Mouse (Mus musculus): Measurements from ENCODE around the gene Rom1. TPM values are rescaled to one million over a fixed set of nuclear protein-coding genes. Genes with fewer than 3 reads are reported as not detected.

Rom1 gene
- polyA plus RNA-seq, 1 experiment from 2014 or later = 1.0 TPM

- ATAC-seq (ENCODE audit: low FRiP score) (no peak), DNase-seq (ENCODE audit: low spot score) (no peak)
- WGBS = 80% methylated on average over 15 of the region's 15 CpGs
- Histone ChIP-seq H3K4me2 (replicated peaks; ENCODE audit: low read depth, low read length) (no peak overlapping the region; the same call in 1 of the 2 replicates), H3K27me3 (ENCODE audit: control insufficient read depth, insufficient read depth, low read length) (no peaks in the 10 kb centered on the region), H3K27ac (ENCODE audit: low read depth, low read length) (peak overlapping the region; percentile 98; the same call in 1 of the 2 replicates), H3K4me3 (ENCODE audit: low read depth, low read length) (peak overlapping the region; percentile 97), H3K9me3 (ENCODE audit: control insufficient read depth, low read length) (no peaks in the 10 kb centered on the region), H3K36me3 (ENCODE audit: control insufficient read depth, insufficient read depth, low read length) (no peaks in the 10 kb centered on the region), H3K9ac (ENCODE audit: low read depth, low read length) (no peak overlapping the region), H3K4me1 (replicated peaks; ENCODE audit: control insufficient read depth, insufficient read depth, low read length) (peaks cover 13% of the 10 kb centered on the region)
These were observed 11.5 kb upstream of the Rom1 start for GRCm38 (mm10) chr19:8940526-8941133.

DNA sequence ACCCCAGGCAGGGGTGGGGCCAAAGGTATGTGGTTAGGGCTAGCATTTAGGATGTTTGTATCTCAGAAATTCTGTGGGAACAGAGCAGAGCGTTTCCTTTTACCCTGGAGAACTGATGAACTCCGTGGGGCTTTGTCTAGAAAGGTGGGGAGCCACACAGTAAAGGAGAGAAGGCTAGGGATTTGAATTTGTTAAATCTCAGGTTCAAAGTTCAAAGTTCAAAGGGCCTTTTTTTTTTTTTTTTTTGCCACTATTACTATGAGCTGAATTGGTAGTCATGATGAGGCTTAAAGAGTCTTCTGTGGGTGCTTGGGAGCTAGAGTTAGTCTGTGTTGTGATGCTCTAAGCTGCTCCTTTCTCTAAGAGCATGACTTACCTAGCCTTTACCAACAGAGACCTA is 7.6 kb upstream of the Rom1 start:
- DNase-seq (ENCODE audit: low spot score) (no peak), ATAC-seq (ENCODE audit: low FRiP score) (no peak)
- WGBS = 96% methylated on average over 2 of the region's 2 CpGs
- Histone ChIP-seq H3K36me3 (ENCODE audit: control insufficient read depth, insufficient read depth, low read length) (no peaks in the 10 kb centered on the region), H3K27ac (ENCODE audit: low read depth, low read length) (no peak overlapping the region), H3K4me3 (ENCODE audit: low read depth, low read length) (no peak overlapping the region), H3K4me2 (replicated peaks; ENCODE audit: low read depth, low read length) (no peak overlapping the region), H3K9ac (ENCODE audit: low read depth, low read length) (no peak overlapping the region), H3K27me3 (ENCODE audit: control insufficient read depth, insufficient read depth, low read length) (no peaks in the 10 kb centered on the region), H3K4me1 (replicated peaks; ENCODE audit: control insufficient read depth, insufficient read depth, low read length) (peaks cover 6% of the 10 kb centered on the region; the same call in 1 of the 2 replicates), H3K9me3 (ENCODE audit: control insufficient read depth, low read length) (no peaks in the 10 kb centered on the region)

GRCm38 (mm10) chr19:8930771-8931170 is 1.6 kb upstream of the Rom1 start:
- H3K4me2 ChIP-seq (replicated peaks; ENCODE audit: low read depth, low read length) = no peak overlapping the region
- no peak overlapping the region for H3K4me3 ChIP-seq (ENCODE audit: low read depth, low read length)
- no peak overlapping the region; the same call in 1 of the 2 replicates for H3K9ac ChIP-seq (ENCODE audit: low read depth, low read length)
- H3K27ac ChIP-seq (ENCODE audit: low read depth, low read length) = no peak overlapping the region
- no peak for ATAC-seq (ENCODE audit: low FRiP score)
- H3K27me3 ChIP-seq (ENCODE audit: control insufficient read depth, insufficient read depth, low read length) = no peaks in the 10 kb centered on the region
- H3K4me1 ChIP-seq (replicated peaks; ENCODE audit: control insufficient read depth, insufficient read depth, low read length) = no peaks in the 10 kb centered on the region
- 90% methylated on average over 7 of the region's 7 CpGs for WGBS
- DNase-seq (ENCODE audit: low spot score) = no peak
- H3K36me3 ChIP-seq (ENCODE audit: control insufficient read depth, insufficient read depth, low read length) = no peaks in the 10 kb centered on the region
- no peaks in the 10 kb centered on the region for H3K9me3 ChIP-seq (ENCODE audit: control insufficient read depth, low read length)

DNA sequence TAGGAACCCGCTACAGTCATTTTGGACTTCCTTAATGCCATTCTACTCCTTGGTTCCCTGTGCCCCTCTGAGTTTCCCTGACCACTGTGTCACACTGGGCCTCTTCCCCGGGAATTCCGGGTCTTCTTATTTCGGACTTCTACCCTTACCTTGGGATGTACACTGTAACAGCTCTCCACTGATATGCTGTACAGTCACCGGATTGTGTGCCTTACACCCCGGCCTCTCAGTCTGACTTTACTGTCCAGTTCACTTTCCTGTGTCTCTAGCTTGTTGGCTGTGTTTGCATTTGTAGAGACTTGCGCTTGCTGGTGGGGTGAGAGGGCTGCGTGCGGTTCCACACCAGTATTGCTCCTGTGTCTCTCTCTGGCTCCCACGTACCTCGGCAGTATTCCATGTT is 961 bp upstream of the Rom1 start:
- Histone ChIP-seq H3K9me3 (ENCODE audit: control insufficient read depth, low read length) (no peaks in the 10 kb centered on the region), H3K27ac (ENCODE audit: low read depth, low read length) (no peak overlapping the region), H3K4me3 (ENCODE audit: low read depth, low read length) (peak overlapping the region; percentile 48), H3K36me3 (ENCODE audit: control insufficient read depth, insufficient read depth, low read length) (no peaks in the 10 kb centered on the region), H3K27me3 (ENCODE audit: control insufficient read depth, insufficient read depth, low read length) (no peaks in the 10 kb centered on the region), H3K9ac (ENCODE audit: low read depth, low read length) (peak overlapping the region; percentile 64), H3K4me2 (replicated peaks; ENCODE audit: low read depth, low read length) (peak overlapping the region; percentile 70), H3K4me1 (replicated peaks; ENCODE audit: control insufficient read depth, insufficient read depth, low read length) (no peaks in the 10 kb centered on the region)
- WGBS = 19% methylated on average over 11 of the region's 11 CpGs
- ATAC-seq (ENCODE audit: low FRiP score) (peak; percentile 17; the same call in 1 of the 2 replicates), DNase-seq (ENCODE audit: low spot score) (no peak)

DNA sequence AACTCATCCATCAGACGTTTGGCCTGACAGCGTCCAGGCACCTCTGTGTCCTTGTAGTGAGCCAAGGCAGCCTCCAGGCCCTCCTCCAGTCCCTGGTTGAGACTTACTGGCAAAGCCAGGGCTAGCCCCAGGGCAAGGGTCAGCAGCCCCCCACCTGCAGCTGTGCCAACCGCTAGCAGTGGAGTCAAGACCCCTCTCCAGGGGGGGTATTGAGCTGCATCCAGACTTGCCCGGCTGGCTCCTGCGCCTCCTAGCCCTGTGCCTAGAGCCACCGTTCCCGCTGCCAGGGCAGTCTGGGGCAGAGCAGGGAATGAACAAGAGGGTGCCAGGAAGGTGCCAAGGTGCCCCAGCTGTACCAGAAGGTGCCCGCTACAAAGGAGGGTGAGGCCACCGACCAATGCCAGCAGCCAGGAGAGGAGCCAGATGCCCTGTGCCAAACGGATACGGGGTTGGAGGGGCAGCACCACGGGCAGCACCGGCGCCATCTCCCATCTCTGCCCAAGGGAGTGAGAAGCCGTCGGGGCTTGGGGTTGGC is 400 bp downstream of the Rom1 start:
- H3K4me1 ChIP-seq (replicated peaks; ENCODE audit: control insufficient read depth, insufficient read depth, low read length) = no peaks in the 10 kb centered on the region
- H3K4me2 ChIP-seq (replicated peaks; ENCODE audit: low read depth, low read length) = peak overlapping the region; percentile 70
- ATAC-seq (ENCODE audit: low FRiP score) (peak; percentile 34), DNase-seq (ENCODE audit: low spot score) (no peak)
- no peaks in the 10 kb centered on the region for H3K27me3 ChIP-seq (ENCODE audit: control insufficient read depth, insufficient read depth, low read length)
- H3K9me3 ChIP-seq (ENCODE audit: control insufficient read depth, low read length) = no peaks in the 10 kb centered on the region
- 16% methylated on average over 16 of the region's 16 CpGs for WGBS
- H3K9ac ChIP-seq (ENCODE audit: low read depth, low read length) = peak overlapping the region; percentile 64; the same call in 1 of the 2 replicates
- peak overlapping the region; percentile 48 for H3K4me3 ChIP-seq (ENCODE audit: low read depth, low read length)
- no peak overlapping the region for H3K27ac ChIP-seq (ENCODE audit: low read depth, low read length)
- H3K36me3 ChIP-seq (ENCODE audit: control insufficient read depth, insufficient read depth, low read length) = no peaks in the 10 kb centered on the region

- no peak for ATAC-seq (ENCODE audit: low FRiP score)
- Histone ChIP-seq H3K9me3 (ENCODE audit: control insufficient read depth, low read length) (no peaks in the 10 kb centered on the region), H3K36me3 (ENCODE audit: control insufficient read depth, insufficient read depth, low read length) (no peaks in the 10 kb centered on the region), H3K27me3 (ENCODE audit: control insufficient read depth, insufficient read depth, low read length) (no peaks in the 10 kb centered on the region), H3K27ac (ENCODE audit: low read depth, low read length) (no peak overlapping the region), H3K9ac (ENCODE audit: low read depth, low read length) (no peak overlapping the region), H3K4me1 (replicated peaks; ENCODE audit: control insufficient read depth, insufficient read depth, low read length) (no peaks in the 10 kb centered on the region), H3K4me2 (replicated peaks; ENCODE audit: low read depth, low read length) (no peak overlapping the region), H3K4me3 (ENCODE audit: low read depth, low read length) (no peak overlapping the region)
- WGBS = 90% methylated on average over 12 of the region's 12 CpGs
- DNase-seq (ENCODE audit: low spot score) = no peak
These were observed 1.1 kb downstream of the Rom1 start for GRCm38 (mm10) chr19:8927891-8928525.

GRCm38 (mm10) chr19:8926766-8927165 is 2.4 kb downstream of the Rom1 start:
- DNase-seq (ENCODE audit: low spot score) (no peak), ATAC-seq (ENCODE audit: low FRiP score) (no peak)
- no peaks in the 10 kb centered on the region for H3K36me3 ChIP-seq (ENCODE audit: control insufficient read depth, insufficient read depth, low read length)
- no peaks in the 10 kb centered on the region for H3K27me3 ChIP-seq (ENCODE audit: control insufficient read depth, insufficient read depth, low read length)
- WGBS = 82% methylated on average over 2 of the region's 2 CpGs
- H3K4me1 ChIP-seq (replicated peaks; ENCODE audit: control insufficient read depth, insufficient read depth, low read length) = no peaks in the 10 kb centered on the region
- no peak overlapping the region for H3K27ac ChIP-seq (ENCODE audit: low read depth, low read length)
- H3K4me2 ChIP-seq (replicated peaks; ENCODE audit: low read depth, low read length) = no peak overlapping the region
- H3K4me3 ChIP-seq (ENCODE audit: low read depth, low read length) = no peak overlapping the region
- no peaks in the 10 kb centered on the region for H3K9me3 ChIP-seq (ENCODE audit: control insufficient read depth, low read length)
- no peak overlapping the region for H3K9ac ChIP-seq (ENCODE audit: low read depth, low read length)

DNA sequence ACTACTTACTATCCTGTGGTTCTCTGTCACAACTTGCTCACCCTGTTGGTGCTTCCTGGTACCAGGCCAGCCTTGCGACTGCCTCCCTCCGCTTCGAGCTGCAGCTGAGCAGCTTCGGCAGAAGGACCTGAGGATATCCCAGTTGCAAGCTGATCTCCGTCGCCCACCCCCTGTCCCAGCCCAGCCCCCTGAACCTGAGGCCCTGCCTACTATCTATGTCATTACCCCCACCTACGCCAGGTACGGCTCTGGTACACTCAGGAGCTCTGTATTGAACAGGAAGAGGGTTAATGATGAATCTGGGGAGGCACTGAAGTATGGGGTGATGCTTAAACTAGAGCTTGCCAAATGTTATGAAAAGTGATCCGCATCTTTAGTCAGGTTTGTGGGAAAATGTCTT is 7.4 kb downstream of the Rom1 start:
- H3K4me3 ChIP-seq (ENCODE audit: low read depth, low read length) = no peak overlapping the region
- H3K4me2 ChIP-seq (replicated peaks; ENCODE audit: low read depth, low read length) = peak overlapping the region; percentile 74
- H3K27me3 ChIP-seq (ENCODE audit: control insufficient read depth, insufficient read depth, low read length) = no peaks in the 10 kb centered on the region
- no peaks in the 10 kb centered on the region for H3K9me3 ChIP-seq (ENCODE audit: control insufficient read depth, low read length)
- H3K27ac ChIP-seq (ENCODE audit: low read depth, low read length) = no peak overlapping the region
- H3K36me3 ChIP-seq (ENCODE audit: control insufficient read depth, insufficient read depth, low read length) = no peaks in the 10 kb centered on the region
- no peak for DNase-seq (ENCODE audit: low spot score)
- H3K9ac ChIP-seq (ENCODE audit: low read depth, low read length) = 0 out of 2 replicates have a peak overlapping the region, but pooled peaks have one; percentile 4
- H3K4me1 ChIP-seq (replicated peaks; ENCODE audit: control insufficient read depth, insufficient read depth, low read length) = no peaks in the 10 kb centered on the region; the same call in 1 of the 2 replicates
- no peak for ATAC-seq (ENCODE audit: low FRiP score)
- 73% methylated on average over 9 of the region's 9 CpGs for WGBS

Measured in hindbrain, embryonic 11.5 days (tissue).